Mouse (Mus musculus) lung, adult 2 months (tissue): ENCODE results near the gene Arl3. TPM values are rescaled to one million over a fixed set of nuclear protein-coding genes. Genes with fewer than 3 reads are reported as not detected.

ENCODE experiments used
- DNase-seq: peaks from one replicate; pipeline ENCODE4 v3.0.0; 2022
- H3K4me1 ChIP-seq: fragments of 200-500 bp; 2 replicates; pipeline ENCODE4 v1.6.1; 2011; ENCODE audit warnings: low read length; ENCODE audit not compliant: control insufficient read depth, insufficient read depth
- H3K4me3 ChIP-seq: fragments of 200-500 bp; replicated peaks from 2 replicates; pipeline ENCODE3; 2011; ENCODE audit warnings: low read depth, mild to moderate bottlenecking, control low read depth, low read length; ENCODE audit errors: extremely low read depth
- CTCF ChIP-seq: fragments of 200-500 bp; IDR thresholded peaks from 2 replicates; pipeline ENCODE4 v1.5.1; 2011; ENCODE audit warnings: mild to moderate bottlenecking, low read length, control low read depth; ENCODE audit not compliant: insufficient read depth
- POLR2A ChIP-seq: fragments of 200-500 bp; IDR thresholded peaks from 2 replicates; pipeline ENCODE4 v1.6.1; 2011; ENCODE audit warnings: low read depth, mild to moderate bottlenecking, control low read depth, low read length, borderline replicate concordance; ENCODE audit errors: extremely low read depth
- WGBS: fragments of 180-500 bp; shearing (Covaris S2); methylation state at CpG from one replicate; pipeline ENCODE4 v1.1.7; 2018; 5-methylcytosine and 5-hydroxymethylcytosine counted together
- polyA plus RNA-seq: library from polyadenylated mRNA; depleted of rRNA; stranded (reverse); fragments of >200 nt; gene quantifications from 2 replicates; pipeline ENCODE4 v1.2.3, GENCODE M21; 2012

Arl3 gene
- polyA plus RNA-seq, 1 experiment, result 27.1 TPM

DNA sequence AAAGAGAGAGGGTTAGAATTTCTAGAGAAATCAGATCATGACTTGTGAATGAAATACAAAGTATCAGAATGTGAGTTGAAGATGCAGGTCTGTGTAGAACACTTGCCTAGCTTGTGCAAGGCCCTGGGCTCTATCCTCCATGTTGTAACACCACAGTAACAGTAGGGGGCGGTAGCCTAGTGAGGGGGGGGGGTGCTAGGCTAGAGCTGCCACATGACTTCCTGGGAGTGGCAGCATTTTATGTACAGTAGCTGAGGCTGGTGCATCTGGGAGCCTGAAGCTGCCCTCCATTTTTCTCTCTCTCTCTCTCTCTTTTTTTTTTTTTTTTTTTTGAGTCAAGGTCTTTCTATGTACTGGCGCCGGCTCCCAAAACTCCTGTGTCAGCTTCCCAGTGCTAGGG lies 62.2 kb downstream of the Arl3 start:
- peak; percentile 21 for DNase-seq
- H3K4me3 ChIP-seq, result no peak overlapping the region
- TF ChIP-seq CTCF, result peak; percentile 52
- TF ChIP-seq POLR2A, result no peak
- 18% methylated on average over 3 of the region's 3 CpGs for WGBS
- H3K4me1 ChIP-seq, result peaks cover 57% of the 10 kb centered on the region

DNA sequence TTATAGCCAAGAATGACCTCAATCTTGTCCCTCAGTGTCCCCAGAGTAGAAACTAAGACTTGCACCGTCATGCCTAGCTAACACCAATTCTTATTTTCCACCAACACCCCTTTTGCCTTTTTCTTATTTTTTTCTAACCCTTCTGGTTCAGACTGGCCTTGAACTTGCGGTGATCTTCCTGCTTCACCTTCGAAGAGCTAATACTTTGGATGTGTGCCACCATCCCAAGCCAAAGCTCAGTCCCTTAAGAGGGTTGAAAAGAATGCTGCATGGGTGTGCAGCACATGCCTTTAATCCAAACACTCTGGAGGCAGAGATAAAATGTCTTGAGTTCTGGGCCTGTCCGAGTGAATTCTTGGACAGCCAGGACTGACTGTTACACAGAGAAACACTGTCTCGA lies 62.6 kb downstream of the Arl3 start:
- peak; percentile 23 for DNase-seq
- TF ChIP-seq CTCF (no peak), POLR2A (no peak)
- WGBS, result 12% methylated on average over 5 of the region's 5 CpGs

DNA sequence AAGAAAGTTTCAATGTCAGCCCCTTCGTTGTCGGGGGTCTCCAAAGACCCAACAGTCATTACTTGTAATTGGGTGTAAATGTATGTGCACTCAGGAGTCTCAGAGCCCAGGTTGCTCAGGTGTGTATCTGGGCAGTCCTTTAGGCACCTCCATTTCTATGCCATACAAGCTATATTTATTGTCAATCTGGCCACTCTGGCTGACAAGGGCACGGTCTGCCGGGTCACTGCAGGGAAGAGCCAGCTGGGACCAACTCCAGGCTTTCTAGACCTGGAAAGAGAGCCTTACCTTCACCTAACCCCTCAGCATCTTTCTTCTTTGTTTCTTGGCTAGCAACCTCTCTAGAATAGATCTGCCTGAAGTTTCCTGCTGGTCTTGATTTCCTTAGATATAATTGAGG lies 63.3 kb downstream of the Arl3 start:
- Histone ChIP-seq H3K4me3 (no peak overlapping the region), H3K4me1 (peaks cover 63% of the 10 kb centered on the region)
- peak; percentile 11 for DNase-seq
- WGBS, result 40% methylated on average over 4 of the region's 4 CpGs
- TF ChIP-seq POLR2A, result no peak
- no peak for TF ChIP-seq CTCF

More for the DNA sequence above, 62.6 kb downstream of the Arl3 start:
- no peak overlapping the region for H3K4me3 ChIP-seq
- H3K4me1 ChIP-seq, result peaks cover 60% of the 10 kb centered on the region

DNA sequence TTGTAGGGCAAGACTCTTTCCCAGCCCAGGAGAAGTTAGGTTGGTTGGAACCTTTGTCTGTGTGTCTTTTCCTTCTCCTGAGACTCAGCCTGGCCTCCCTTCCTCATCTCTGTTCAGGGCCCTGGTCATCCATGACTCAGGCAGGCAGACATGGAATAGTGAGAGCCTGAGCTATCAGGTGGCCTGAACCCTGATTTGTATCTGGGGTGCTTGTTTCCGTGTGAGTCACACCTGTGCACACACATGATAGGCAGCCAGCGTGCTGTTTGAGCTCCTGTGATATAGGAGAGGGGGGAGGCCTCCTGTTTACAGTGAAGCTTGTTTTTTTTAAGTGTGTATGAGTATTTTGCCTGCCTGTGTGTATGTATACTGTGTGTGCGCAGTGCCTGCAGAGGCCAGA lies 63.8 kb downstream of the Arl3 start:
- 29% methylated on average over 3 of the region's 3 CpGs for WGBS

DNA sequence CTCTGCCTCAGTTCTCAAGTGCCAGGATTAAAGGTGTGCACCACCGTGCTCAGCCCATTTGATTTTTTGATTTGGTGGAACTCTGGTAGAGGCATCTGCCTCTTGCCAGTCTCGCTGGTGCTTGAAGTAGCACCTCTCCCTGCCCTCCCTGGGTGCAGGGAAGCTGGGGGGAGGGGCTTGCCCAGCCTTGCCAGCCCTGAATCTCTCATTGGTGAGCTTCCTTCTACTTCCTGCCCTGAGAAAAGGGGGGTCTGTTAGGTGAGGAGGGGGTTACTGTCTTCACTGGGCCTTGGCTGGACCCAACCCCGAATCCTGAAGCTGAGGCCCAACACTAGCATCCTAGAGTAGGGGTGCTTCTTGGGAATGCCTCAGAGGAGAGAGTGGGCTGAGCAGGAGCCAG lies 64.3 kb downstream of the Arl3 start:
- Histone ChIP-seq H3K4me3 (no peak overlapping the region), H3K4me1 (peaks cover 63% of the 10 kb centered on the region)
- peak; percentile 32 for DNase-seq
- WGBS, result 34% methylated on average over 3 of the region's 3 CpGs
- TF ChIP-seq POLR2A (no peak), CTCF (no peak)

More for the DNA sequence above, 63.8 kb downstream of the Arl3 start:
- Histone ChIP-seq H3K4me3 (no peak overlapping the region), H3K4me1 (peaks cover 63% of the 10 kb centered on the region)
- TF ChIP-seq CTCF, result no peak
- DNase-seq, result peak; percentile 17

DNA sequence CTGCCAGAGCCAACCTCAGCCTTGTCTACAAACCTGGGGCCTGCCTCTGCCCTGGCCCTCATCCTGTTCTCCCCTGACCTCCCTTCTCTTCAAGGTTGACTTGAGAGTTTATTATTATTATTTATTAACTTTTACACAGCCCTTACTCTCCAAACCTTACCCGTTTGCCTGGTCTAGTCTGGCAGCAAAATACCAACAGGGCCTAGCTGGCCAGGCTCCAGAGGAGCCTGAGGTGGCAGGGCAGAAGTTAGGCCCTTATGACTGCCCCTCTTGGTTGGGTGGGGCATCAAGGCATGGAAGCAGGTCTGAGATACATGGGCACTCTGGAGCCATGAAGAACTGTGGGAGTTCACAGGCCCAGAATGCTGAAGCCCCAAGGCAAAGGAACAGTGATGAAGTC lies 65.2 kb downstream of the Arl3 start:
- Histone ChIP-seq H3K4me1 (peaks cover 59% of the 10 kb centered on the region), H3K4me3 (no peak overlapping the region)
- peak; percentile 41 for DNase-seq
- 11% methylated on average over 1 of the region's 1 CpGs for WGBS
- TF ChIP-seq POLR2A (no peak), CTCF (no peak)

DNA sequence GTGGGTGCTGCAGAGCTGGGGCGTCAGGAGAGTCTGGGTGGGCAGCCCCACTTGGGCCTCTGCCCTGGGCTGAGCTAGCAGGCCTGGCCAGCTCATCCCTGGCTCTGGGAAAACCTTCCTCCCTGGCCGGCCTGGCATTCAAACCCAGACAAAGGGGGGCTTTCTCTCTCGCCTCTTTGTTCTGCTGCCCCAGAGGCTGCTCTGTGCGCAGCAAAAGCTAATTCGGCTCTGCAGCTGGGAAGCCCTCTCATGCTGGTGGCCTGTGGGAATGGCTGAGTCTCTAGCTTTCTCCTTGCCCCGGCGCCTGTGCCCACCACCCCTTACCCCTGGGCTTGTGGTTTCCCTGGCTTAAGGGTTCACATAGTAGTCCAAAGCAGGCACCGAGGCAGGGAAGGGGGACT lies 65.8 kb downstream of the Arl3 start:
- Histone ChIP-seq H3K4me3 (no peak overlapping the region), H3K4me1 (peaks cover 58% of the 10 kb centered on the region)
- WGBS, result 42% methylated on average over 8 of the region's 8 CpGs
- DNase-seq, result peak; percentile 9
- TF ChIP-seq CTCF (no peak), POLR2A (no peak)

DNA sequence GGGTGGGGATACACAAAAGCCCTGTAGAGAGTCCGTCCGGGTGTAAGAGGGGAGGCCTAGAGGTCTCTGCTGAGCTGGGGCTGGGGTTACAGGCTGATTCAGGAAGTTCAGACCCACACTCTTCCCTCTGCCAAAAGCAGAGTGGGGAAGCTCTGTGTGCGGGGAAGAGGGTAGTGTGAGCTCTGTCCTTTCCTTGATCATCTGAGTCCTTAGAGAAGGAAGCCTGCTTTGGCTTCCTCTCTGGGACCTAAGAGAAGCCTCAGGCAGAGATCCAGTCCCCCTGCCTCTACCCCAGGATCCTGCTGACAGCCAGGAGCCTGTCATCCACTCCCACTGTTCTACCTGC lies 66.7 kb downstream of the Arl3 start:
- peaks cover 54% of the 10 kb centered on the region for H3K4me1 ChIP-seq
- 7% methylated on average over 3 of the region's 3 CpGs for WGBS
- peak overlapping the region; percentile 31 for H3K4me3 ChIP-seq
- TF ChIP-seq POLR2A (no peak), CTCF (no peak)
- DNase-seq, result no peak

DNA sequence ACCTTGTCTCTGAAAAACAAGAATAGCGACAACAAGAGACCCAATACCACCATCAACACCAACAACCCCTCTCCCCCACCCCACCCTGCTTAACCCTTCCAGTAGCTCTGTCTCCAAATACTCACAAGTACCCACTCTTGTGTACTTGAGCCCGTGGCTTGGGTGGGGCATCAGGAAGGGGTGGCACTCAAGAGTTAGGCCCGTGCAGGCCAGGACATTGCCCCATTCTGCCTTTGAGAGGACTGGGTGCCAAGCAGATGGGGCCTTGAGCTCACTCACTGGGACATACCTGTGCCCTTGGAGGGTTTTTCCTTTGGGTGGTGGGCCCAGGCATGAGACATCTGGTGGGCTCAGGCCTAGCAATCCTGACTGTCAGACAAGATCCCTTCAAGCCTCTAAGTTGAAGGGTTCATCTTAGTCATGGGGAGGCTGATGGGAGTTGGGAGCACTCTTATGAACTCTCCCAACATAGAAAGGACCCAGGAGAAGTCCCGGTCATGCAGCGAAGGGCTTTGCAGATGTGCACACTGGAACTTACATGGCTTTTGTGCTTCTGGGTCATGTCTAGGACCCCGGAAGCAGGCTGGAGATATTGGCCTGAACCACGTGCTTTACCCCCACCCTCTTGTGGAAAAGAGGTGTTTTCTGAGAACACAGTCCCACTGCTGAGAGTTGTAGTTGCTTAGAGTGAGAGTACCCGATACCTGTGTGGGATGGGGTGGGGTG lies 67.2 kb downstream of the Arl3 start:
- Histone ChIP-seq H3K4me3 (peak overlapping the region; percentile 76), H3K4me1 (peaks cover 50% of the 10 kb centered on the region)
- 17% methylated on average over 8 of the region's 8 CpGs for WGBS
- TF ChIP-seq POLR2A (no peak), CTCF (no peak)
- peak; percentile 47 for DNase-seq

DNA sequence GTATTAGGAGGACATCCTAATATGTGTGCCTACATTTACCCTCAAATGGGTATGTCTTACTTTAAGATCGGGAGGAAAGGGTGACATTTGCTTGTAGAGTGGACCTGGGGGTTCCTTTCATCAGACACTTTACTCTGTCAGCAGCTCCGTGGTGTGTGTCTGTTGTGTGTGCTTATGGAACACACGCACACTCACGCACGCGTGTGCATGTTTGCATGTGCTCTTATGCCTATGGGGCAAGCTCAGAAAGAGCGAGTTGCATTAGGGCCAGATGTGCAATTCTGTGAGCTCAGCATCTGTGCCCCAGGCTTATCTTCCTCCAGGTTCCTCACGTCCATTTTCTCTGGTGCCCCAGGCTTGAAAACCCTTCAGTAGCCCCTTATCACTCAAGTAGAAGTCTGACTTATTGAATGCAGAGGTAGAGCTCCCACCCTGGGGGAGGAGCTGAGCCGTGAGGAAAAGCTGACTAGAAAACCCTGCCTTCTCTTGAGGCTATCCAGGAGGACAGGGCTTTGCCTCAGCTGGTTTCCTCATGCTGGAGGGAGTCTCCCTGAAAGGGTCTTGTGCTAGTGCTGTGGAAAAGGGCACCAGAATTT lies 68.1 kb downstream of the Arl3 start:
- TF ChIP-seq CTCF (no peak), POLR2A (no peak; the same call in 1 of the 2 replicates)
- Histone ChIP-seq H3K4me1 (peaks cover 45% of the 10 kb centered on the region), H3K4me3 (peak overlapping the region; percentile 76)
- 21% methylated on average over 9 of the region's 9 CpGs for WGBS
- peak; percentile 44 for DNase-seq
